Mouse (Mus musculus) cerebellum, postnatal 14 days (tissue): ENCODE measurements around the gene Foxp1.
A peak's percentile ranks its signal among the peaks of the same experiment; 100 is the strongest.

Experiments used
- DNase-seq, 2 experiments: peaks; one replicate each; pipeline ENCODE4 v3.0.0; 2021; ENCODE audit warnings: mixed read lengths in 2 of 2

The Foxp1 gene

DNA sequence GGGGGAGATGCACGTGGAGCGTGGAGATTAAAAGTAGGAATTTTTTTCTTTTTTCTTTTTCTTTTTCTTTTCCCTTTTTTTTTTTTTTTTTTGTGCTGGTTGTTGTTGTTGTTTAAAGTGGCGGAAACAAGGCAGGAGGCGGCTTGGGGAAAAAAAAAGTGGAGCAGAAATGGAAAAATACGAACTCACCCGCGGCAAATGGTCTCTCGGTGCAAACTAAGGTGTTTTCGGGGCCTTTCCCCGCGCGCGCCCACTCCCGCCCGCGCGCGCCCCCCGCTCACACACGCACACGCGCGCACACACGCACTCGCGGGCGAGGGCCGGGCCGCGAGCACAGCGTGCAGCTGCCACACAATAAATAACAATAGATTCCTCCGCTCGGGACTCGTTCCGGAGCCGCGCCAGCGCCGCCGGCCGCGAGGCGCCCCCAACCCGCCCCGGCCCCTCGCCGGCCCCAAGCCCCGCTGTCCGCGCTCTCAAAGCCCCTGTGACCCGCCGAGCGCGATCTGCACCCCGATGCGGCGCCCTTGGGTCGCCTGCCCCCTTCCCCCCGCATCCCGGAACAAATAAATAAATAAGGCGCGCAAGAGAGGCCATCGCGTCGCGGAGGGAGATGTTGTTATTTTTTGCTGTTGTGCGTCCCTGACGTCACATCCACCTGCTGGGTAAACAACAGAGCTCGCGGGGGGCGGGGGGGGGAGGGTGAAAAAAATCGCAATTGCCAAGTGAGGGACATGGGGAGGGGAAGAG lies at the start of gene Foxp1:
Gene Foxp1 (minus strand): TSS at position 363 of the 750 bp plus-strand sequence.
- peak; percentile 85 to 86 for DNase-seq

DNA sequence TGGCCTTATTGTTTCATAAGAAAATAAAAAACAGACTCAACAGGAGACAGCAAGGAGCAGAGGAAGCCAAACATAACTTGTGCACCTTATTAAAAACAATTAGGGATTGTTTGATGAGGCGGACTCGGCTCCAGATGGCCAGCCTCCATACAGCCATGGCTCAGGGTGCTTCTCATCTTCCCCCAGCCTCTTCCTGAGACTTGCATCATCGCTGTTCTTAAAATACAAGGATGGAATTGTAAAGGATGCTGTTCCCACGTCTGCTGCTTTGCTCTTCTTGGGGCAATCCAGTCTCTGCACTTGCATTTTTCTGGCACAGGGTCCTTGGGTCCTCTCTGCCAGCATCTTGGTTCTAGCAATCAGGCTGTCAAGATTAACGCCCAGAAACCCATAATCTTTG lies 49.5 kb upstream of the Foxp1 start:
- DNase-seq: no peak

DNA sequence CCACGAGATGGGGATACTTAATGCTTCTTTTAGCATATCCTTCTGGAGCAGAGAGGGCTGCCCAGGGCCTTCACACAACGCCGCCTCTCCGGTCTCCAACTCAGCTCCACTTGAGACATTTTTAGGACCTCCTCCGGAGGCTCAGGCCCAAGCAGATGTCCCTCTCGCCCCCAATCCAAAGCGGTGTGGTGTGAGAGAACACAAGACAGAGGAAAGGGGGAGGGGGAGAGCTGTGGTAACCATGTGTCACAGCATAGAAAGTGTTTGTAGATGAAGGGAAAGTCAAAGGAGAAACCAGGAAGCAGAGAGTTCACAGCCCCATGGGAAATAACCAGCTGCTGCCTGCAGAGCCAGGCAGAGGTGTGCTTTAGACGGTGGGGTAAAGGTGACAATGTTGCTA lies 44.4 kb upstream of the Foxp1 start:
- DNase-seq: no peak

DNA sequence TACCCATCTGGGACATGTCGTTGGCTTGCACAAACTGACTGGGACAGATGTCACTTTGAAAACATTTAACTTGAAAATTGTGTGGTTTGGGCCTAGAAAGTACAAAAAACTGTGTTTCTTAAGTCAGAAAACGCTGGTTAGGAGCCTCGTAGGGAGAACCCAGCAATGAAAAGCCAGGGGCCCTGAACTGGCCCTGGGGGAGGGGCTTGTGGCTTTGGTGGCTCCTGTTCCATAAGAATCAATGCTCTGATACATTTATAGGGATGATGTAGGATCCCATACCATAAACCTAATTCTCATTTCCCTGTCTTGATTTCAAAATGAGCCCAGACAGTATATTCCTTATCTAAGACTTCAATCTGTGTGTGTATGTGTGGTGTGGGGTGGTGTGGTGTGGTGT lies 42.2 kb upstream of the Foxp1 start:
- no peak for DNase-seq

DNA sequence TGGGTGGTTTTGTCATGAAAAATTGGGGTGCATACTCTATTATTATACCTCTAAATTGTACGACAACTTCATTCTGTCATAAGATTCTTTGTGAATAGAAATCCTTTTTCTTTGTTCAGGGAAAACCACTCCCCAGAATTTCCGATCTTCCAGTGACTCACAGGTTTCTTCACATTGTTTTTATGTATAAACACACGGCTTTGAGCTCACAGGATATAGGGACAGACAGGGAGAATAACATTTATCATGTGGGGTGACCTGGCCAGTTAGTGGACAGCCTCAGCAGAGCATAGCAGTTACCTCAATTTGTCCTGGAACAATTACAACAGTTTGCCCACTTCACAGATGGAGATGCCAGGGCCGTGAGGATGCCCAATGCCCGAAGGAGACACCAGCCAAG lies 34.4 kb upstream of the Foxp1 start:
- DNase-seq: no peak

DNA sequence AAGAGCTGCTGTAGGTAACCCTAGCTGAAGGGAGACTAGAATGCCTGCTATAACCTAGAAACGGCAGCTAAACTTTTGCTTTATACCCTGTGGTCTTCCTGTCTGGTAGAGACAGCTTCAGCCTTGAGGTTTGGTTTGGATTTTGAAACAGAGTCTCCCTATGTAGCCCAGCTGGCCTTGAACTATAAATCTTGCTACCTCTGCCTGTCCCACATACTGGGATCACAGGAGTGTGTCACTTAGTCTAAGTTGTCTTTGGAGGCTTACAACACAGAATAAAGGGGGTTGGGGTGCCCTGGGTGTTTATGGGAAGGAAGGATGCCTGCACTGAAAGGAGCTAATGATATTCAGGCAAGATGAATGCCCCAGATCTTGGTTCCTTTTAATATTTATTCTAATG lies 30.3 kb upstream of the Foxp1 start:
- DNase-seq: no peak

DNA sequence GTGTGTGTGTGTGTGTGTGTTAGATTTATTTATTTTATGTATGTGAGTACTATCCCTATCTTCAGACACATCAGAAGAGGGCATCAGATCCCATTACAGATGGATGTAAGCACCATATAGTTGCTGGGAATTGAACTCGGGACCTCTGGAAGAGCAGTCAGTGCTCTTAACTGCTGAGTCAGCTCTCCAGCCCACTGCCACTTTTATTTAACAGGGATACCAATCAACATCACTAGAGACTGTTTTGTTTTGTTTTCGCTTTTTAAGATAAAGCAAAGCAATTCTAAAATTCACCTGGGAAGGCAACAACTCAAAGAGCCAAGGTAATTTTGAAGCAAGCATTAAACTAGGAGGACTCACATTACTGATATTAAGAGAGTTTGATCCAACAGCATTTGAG lies 23.9 kb upstream of the Foxp1 start:
- no peak for DNase-seq

DNA sequence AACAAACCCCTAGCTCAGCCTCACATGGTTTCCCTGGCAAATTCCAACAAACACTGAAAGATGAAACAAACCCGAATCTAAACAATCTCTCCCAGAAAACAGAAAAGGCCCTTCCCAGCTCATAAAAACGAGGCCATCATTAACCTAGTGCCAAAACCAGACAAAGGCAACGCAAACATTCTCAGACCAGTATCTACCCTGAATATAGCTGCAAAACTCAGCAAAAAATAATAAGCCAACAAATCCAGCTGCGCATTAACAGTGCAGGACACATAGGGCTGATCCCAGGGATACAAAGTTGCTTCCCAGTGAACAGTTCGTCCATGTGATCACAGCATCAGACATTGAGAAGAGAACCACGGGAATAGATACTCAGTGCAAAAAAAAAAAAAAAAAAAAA lies 22.9 kb upstream of the Foxp1 start:
- DNase-seq: no peak

DNA sequence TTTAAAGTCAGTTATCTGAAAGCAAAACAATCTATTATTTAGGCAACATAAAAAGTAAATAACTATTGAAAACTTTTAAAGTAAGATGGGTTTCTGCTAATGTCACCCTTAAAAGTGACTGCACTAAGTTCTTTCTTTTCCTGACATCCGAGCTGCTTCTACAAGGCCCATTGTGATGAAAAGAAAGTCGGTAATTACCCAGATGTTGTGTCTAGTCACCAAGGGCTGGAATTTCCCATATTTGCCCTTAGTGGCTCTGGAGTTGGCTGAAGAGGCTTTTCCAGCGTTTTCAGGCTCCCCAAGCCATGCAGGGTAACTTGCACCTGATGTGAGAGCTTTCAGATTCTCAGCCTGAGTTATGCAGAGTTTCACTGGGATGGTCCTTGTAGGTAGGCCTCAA lies 18.6 kb upstream of the Foxp1 start:
- DNase-seq: no peak

DNA sequence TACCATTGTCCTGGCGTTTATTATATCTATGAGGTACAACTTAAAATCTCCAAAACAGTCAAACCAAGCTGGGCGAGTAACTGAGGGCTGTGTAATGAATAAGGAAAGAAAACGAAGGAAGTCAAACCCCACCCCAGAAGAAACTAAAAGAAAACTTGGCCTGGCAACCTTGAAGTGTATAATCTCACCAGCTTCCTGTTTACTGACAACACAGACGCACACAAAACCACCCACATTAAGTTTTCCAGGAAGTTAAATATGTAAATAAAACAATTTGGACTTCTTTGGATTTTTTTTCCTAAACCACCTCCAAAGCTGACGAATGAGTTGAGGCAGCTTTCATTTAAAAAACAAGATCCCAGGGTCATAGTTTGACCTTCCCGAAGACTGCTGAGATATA lies 18.1 kb upstream of the Foxp1 start:
- DNase-seq: no peak

DNA sequence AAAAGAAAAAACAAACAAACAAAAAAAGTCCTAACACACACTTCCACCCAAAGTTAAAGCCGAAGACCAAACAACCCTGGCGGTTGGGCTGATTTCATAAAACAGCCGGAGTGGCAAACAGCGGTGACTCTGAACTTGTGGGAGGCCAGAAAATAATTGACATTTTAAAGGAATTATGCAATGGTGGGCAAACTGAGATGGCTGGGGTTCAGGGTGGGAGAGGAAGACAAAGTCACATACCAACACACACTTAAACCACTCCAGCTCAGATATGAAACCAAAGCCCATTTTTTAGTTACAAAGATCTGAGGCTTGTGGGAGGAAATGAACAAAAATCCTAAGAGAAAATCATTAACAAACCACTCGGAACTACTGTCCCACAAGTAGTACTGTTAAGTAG lies 17.6 kb upstream of the Foxp1 start:
- DNase-seq: no peak

DNA sequence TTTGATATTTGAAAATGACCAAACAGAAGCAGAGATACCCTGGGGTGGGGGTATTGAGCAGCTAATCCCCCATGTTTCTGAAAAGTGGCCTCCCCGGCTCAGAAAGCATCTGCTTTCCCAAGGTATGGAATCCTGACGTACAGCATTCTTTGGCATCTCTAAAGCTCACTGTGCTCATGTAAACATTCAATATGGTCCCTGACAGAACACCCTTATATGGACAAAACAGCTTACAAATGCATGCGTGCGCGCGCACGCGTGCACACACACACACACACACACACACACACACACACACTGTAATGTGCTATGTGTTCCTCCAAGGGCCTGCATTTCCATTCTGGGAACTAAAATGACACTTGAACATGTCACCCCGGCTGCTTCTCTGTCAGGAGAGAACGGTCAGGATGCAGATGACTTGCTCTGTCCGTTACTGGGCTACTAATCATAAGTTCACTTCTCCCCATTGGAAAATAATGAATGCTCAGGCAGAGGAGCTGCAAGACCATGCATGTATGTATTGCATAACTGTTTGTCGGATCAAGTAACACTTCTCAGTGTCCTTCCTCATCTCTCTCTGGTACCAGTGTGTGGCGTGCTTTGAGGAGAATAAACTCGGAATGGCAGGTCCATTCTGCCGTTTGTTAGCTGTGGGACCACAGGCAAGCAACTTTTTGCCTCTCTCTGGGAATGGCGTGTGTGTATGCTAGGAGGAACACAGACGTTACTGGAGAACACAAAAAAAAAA lies 15.8 kb upstream of the Foxp1 start:
- DNase-seq: no peak

DNA sequence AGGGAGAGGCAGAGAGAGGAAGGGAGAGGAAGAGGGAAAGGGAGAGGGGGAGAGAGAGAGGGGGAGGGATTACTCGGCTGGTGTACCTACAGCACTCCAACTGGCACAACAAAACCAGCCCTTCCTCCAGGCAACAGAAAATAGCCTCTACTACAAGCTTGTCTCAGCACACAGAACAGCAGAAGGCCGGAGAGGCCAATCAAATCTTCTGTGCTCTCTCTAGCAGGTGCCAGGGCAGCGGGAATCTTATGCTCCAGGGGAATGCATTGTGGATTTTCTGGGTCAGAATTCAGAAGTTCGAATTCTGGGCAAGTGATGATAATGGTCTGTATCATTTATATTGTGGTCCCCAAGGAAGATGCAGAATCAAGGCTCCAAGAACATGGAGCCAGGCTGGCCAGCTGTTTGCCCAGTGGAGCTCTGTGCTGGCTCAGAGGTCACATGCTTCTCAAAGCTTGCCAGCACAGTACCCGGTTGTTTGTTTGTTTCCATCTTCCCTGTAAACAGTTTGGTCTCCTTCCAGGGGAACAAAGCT lies 11.8 kb upstream of the Foxp1 start:
- peak; percentile 57 to 65 for DNase-seq

DNA sequence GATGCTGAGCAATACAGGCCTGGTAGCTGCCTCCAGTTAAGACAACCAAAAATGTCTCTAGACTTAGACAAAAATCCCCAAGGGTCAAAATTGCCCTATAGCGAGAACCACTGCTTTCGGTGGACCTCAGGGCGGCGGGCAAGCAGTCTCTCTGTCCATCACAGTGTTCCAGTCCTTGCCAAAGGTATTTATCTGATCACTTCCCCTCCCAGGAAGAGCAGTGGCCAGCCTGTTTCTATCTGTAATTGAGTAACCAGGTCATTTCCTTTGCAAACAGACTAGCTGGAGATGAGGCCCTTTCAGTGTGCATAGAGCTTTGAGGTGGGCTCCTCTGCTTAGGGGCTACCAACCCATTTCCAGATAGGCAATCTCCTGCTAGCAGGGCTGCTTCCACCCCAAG lies 9.9 kb upstream of the Foxp1 start:
- DNase-seq: no peak

DNA sequence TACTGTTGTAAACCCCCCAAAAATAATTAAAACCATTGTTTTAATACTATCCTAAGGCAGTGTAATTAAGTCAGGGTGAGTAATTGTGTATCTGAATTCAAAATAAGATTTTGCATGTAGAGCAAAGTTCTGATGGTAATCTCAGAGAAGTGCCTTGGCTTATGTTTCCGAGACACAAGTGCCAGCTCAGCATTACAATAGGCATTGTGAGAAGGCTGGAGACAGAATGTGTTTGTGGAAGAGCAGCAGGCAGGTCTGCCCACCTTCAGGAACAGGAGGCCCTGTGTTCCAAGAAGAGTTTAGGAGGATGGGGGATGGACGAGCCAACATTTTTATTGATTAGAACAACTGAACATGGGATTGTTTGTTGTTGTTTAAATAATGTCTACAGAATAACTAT lies 6.5 kb upstream of the Foxp1 start:
- DNase-seq: no peak

DNA sequence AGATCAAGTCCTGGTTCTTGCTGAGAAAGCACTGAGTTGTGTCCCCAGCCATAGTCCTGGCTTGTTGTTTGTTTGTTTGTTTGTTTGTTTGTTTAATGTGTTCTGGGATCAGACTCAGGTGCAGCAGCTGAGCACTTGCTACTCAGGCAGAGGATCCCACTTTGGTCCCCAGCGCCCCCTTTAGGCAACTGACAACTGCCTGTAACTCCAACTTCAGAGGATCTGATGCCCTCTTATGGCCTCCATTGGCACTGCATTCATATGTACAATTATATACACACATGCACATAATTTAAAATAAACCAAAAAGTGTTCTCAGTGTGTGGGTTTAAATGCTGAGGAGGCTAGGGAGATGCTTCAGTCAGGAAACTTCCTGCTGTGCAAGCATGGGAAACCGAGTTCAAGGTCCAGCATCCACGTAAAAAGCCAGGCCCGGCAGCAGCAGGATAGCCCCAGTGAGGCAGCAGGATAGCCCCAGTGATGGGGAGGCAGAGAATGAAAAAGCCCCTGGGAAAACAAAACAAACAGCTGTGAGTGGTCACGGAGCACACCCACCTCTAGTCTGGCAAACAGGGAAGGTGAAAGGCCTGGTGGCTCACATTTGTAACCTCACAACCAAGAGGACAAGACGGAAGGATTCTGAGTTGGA lies 5.1 kb upstream of the Foxp1 start:
- peak in 1 of 2 experiments; percentile 30 for DNase-seq

DNA sequence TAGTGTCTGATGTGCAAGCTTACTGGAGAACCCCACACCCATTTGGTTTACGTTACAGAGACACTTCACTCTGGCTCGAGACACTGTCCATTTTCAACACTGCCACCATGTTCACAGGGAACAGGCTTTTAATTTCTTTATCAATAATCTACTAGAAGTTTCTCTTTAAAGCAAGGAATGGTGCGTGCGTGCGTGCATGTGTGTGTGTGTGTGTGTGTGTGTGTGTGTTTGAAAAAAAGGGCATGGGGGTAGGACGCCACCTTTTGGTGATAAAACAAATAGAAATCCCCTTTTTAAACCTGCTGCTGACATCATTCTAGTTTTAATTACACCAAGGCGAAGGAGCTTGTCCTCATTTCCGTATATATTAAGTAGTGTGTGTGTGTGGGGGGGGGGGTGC lies 2.8 kb upstream of the Foxp1 start:
- peak; percentile 55 to 77 for DNase-seq

DNA sequence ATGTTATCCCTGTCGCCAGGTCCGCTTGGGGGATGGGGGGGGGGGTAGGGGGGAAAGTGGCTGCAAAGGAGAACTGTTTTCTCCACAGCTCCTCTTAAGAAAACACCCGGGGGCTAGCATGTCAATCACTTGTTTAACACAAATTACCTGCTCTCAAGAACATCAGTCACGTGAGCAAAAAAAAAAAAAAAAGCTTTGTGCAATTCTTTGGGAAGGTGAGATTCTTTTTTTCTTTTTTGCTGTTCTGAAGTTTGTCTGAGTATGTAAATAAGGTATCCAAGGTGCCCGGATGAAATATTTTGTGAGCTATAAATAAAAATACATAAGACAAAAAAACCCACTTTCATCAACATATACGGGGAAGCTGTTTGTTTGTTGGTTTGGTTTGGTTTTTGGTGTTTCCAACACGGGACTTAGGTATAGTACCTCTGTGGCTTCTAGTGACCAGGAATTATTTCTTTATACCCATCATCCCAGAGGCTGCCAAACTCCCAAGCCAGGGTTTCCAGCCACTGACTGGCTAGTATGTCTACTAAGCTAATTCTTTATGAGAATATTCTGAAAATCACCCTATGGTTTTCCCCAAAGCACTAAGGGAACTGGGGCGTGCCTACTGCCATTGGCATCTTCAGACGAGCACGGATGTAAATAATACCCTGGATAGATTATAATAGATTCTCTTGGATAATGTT lies 1.3 kb upstream of the Foxp1 start:
- no peak for DNase-seq

DNA sequence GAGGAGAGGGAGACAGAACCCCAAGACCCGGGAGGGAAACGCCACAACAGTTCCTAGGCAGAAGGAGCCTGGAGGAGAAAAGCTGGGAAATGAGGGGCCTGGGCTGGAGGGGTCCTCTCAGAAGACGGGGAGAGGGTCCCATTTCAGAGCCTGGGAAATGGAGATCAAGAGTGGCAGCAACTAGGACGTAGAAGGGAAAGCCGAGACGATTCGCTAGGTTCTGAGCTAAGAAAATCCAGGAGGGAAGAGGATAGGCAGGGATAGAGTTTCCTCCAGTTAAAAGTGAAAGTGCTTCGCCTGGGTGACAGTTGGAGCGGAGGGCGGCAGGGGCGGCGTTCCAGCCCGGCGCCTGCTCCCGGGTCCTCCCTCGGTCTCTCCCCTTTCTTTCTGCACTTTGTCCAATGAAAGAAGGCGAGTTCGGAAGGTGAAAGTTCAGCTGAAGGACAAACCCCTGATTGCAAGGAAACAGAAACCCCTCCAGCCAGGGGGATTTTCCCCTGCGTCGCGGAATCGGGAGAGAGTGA lies 650 bp upstream of the Foxp1 start:
- peak; percentile 74 to 83 for DNase-seq

DNA sequence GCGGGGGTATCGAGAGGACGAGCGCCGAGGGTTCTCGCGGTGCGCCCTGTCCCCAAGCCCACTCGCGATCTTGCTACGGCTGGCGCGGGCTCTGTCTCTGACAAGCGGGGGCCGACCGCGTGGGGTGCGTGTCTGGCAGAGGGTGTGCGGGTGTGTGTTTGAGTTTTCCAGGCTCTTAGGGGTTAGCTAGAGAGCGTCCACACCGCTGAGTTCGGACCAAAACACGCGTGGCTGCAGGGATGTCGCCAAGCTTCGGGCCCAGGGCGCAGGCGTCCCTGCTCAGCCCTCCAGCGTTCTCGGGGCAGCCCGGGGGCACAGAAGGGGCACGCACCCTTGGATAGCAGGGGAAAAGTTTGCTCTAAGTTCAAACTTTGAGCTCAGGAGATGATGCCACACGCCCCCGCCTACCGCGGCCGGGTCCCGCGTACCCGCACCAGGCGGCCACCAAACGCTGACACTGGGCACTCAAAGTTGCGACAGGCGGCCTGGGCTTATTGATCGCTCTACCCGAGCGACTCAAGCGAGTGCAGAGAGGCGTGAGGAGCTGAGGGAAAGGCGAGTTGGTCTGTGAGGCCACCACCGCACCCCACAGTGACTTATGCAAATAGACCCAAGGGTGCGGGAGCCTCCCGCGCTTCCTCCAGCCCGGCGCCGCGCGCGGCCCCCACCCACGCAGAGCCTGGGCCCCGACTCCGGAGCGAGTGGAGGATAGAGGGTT lies 721 bp downstream of the Foxp1 start:
- peak; percentile 49 to 63 for DNase-seq

DNA sequence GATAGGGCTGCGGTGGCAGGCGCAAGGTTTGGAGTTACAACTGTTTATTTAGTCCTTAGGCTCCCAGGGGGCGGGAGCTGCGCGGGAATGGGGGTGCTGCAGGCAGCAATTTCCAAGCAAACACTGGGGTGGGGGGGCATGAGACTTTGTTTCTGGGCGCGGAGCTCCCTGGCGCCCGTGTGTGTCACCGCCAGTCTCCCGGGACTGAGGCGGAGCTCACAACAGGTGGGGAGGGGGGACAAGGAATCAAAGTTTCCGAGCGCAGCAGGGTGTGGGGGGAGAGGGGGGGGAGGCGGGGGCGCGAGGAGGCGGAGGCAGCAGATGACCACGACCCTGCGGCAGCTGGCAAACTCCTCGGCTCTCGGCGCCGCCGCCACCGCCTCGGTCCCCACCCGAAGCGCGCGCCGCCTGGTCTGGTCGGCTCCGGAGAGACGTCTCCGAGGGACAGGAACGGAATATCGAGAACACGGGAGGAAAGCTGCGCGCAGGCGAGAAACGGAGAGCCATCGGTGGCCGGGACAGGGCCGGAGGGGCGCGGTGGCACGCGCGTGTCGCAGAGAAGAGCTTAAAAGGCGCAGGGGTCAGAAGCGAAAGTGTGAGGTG lies 1.4 kb downstream of the Foxp1 start:
- peak; percentile 46 to 60 for DNase-seq

DNA sequence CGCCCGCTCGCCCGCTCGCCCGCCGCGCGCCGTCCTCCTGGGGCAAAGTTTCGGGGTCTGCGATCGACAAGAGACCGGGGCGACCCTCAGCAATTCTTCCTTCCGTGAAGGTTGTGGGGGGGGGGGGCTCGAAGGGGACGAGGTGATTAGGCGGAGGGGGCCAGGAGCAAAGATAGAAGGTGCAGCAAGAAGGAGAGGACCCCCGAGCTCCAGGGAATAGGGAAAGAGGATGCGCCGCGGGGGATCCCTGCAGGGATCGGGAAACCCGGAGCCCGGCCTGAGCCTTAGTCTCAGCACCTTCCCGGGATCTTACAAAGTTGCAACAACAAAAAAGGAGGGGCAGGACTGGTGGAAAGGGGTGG lies 1.9 kb downstream of the Foxp1 start:
- no peak for DNase-seq
